Mouse (Mus musculus): ENCODE results near the gene Pars2.

Gene Pars2

DNA sequence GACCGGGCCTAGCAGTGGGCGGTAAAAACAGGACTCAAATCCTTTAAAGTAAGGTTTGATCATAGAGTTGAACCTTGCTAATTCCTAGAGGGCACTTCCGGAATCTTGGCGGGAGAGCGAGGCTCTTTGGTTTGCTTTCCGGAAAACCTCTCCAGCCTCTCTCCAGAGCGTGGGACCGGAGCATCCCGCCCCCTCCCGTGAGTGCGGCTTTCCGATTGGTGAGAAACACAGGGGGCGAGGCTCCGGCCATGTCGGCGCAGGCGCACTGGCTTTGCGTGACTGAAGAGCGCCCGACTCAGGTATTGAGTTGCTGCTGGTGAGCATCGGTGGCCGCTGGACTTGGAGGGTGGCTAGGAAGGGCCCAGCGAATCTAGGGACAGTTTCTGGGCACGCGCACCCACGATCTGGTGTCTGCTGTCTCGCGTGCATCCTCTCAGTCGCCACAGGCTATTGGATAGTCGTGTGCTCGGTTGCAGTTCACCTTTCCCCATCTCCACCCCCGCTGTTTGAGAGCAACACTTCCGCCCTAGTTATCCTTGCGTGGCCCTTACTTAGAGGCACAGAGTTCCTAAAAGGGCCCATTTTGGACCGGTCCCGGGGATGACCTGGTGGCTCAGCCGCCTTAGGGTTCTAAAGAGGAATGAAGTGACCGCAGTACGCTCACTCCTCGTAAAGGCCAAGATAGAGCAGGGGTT, at the start of gene Pars2:
Gene Pars2 (plus strand): TSS at position 237 of the 695 bp plus-strand sequence.
- DNase-seq (ENCODE audit: low spot score), result peak; percentile 86

DNA sequence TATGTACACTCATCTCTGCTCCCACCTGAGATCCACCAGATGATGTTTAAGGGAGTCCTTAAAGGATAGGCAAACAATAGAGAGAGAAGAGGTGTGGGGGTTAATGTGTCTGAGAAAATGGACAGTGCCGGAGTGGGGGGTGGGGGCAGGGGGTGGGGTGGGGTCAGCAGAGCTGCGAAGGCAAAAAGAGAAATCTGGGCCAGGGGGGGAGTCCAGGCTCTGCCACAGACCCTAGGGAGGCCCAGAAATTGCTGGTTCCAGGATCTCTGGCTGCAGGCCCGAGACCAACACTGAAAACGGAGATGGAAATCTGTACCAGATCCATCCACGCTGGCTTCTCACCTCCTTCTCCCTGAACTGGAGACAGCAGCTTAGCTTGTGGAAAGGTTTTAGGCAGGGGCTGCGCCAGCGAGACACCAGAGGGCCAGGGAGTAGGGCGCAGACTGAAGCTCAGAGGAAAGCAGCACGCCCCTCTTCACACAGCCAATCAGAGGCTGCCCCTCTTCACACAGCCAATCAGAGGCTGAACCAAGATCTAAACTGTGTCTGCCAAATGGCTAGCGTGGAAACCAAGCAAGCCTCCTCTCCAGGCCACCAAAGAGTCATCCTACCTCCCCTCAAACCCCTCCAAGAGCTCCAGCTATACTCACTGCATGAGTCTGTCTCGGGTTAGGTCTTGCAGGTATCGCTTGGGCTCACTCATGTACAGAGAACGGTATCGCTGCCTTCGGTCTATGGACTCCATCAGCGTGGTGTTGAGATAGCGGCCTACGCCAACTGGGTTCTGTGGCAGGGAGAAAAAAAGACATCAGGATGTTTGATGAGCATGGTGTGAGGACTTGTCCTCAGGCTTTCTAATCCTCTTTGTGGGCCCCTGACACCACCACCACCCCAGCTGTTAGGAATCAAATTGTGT, 44.0 kb upstream of the Pars2 start:
- no peak for DNase-seq (ENCODE audit: low spot score)

DNA sequence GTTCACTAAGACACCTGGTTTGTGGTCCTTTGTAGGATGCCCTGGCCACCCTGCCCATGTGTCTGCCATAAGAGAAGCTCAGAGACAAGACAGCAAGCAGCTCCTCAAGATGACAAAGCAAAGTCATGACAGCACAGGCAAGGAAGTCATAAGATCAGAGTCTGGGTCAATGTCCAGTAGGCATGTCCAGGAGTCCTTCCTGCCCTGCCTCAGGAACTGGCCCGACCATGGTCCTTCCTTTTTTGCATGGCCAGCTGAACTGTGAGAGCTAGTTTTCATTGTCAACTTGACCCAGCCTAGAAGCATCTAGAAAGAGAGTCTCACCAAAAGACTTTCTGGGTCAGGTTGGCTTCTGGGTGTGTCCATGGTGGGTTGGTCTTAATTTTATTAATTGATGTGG, 43.0 kb upstream of the Pars2 start:
- no peak for DNase-seq (ENCODE audit: low spot score)

DNA sequence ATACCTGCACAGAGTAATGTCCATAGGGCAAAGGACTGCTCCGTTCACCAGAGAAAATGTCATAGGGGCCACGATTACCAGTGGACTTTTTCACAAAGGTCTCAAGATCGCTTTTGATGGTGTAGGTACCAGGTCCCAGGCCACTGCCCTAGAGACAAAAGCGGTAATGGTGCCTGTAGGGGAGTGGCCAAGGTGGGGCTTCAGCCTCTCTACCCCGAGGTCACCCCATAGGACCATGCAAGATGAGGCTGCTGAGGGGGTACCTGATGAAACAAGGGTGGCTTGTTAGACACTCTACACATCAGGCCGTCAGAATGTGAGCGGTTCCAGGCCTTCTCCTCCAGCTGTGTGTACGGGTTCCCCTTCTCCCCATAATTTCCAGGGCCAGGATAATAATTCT, 37.8 kb upstream of the Pars2 start:
- DNase-seq (ENCODE audit: low spot score), result no peak

DNA sequence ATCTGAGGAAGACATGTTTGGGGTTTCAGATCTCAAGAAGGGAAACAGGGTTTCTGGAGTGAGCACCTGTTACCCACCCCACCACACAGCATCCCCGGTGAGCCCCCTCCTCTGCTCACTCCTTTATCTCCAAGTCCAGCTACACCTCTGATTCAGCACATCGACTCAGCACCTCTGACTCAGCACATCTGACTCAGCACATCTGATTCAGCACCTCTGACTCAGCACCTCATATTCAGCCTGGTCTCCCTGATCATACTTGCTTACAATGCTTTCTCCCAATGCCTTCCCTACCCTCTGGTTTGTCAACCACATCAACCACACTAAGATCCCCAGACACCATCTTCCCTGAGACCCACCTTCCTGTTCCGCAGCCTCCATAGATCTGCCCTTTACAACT, 37.3 kb upstream of the Pars2 start:
- DNase-seq (ENCODE audit: low spot score), result no peak

DNA sequence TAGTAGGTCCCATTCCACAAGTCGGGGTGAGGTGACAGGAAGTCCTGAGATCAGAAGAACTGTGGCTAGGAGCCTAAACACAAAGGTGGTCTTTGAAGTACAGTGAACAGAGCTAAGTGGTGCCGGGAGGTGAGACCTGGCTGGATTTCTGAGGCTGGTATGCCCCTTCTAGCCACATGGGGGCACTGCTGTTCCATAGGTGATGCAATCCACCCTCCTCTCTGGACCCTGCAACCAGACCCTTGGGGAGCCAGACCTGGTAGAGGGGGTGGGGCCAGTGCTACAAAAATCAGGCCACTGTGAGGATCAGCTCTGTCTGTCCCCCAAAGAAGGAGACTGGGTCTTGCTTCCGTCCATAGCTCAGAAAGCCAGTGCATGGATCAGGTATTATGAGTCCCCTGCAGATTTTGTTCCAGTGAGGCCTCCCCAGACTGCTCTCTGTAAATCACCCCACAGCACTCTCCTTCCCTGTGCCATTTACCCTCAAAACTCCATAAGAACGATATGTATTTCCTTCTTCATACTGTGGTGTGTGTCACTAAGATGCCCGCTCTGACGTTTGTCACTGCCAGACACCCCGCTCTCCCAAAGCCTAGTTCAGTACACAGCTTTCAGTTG, 36.6 kb upstream of the Pars2 start:
- peak; percentile 63 for DNase-seq (ENCODE audit: low spot score)

DNA sequence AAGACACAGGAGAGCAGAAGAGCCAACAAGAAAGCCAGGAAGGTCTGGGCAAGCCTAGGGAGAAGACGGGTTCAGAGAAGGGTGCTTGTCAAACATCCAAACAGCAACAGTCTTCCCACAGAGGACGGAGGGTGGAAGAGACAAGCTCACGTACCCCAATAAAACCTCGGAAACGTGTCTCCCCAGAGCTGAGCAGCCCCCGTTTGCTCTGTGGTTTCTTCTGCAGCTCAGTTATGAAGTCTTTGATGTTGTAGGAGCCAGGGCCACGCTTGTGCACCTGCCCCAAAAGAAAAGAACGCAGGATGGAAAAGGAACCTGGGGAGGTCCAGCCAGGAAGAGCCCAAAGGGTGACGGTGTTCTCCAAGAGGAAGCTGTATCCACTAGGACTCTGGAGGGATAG, 36.0 kb upstream of the Pars2 start:
- DNase-seq (ENCODE audit: low spot score), result no peak

DNA sequence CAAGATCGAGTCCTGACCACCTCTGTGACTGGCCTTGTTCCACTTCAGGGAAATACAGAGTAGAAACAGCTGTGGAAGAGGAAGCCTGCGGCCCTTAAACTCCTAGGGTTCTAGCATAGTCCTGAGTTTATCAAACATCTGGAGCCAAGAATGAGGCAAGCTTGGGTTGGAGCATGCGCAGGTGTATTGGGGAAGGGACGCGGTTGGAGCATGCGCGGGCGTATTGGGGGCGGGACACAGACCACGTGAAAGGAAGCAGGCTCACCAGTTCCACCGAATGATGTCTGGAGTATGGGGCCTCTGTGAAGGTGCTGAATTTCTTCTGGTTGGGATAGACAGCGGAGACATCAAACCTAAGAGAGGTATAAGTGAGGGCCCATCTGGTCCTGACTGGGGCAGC, 35.2 kb upstream of the Pars2 start:
- DNase-seq (ENCODE audit: low spot score), result no peak

DNA sequence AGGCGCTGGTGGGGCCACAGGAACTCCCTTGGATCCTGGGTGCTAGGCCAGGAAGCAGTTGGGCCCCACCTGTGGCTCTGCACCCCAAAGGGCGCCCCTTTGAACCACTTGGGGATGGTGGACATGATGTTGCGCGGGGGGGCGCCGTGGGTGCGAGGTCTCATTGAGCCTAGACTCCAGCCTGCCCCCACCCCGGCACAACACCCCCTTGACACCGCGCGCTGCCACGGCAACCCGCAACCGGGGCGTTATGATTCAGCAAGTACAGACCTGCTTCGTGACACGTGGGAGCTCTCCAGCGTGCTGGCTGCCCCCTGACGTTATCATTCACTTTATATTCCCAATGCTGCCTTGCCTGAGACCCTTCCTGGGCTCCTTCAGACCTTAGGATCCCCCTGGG, 33.8 kb upstream of the Pars2 start, which contains the start of gene Lexm:
Gene Lexm (minus strand): TSS at position 186 of the 400 bp plus-strand sequence.
- DNase-seq (ENCODE audit: low spot score), result no peak

DNA sequence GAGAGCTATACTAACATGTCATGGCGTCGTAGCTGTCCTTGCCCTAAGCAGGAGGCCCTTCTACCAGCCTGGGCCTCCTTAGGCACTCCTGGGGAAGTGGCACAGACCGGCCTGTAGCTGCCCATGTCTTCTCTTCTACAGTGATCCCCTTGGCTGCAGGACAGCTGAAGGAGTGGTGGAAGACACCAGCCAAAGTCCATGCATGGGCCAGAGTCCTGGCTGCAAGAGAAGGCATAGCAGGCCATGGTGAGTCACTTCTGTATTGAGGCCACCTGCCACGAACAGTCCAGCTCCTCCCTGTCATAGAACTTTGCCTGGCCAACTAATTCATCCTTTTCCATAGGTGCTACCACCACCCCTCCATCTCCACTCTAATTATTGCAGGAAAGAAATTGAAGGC, 32.0 kb upstream of the Pars2 start:
- no peak for DNase-seq (ENCODE audit: low spot score)

DNA sequence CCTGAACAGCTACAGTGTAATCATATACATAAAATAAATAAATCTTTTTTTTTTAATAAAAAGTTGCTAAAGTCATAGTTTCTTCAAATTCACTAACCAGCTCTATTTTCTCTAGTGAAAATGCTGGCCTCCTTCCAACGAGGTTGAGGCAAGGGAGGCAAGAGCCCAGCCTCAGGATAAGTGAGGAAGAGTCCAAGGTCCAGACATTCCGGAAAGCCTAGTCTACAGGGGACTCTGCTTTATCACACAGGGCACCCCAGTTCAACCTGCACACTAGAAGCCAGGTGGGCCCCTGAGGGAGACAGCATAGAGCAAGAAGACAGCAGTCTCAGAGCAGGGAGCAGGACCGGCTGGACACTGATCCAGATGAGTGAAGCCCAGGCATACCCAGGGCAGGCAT, 29.4 kb upstream of the Pars2 start:
- DNase-seq (ENCODE audit: low spot score), result no peak

DNA sequence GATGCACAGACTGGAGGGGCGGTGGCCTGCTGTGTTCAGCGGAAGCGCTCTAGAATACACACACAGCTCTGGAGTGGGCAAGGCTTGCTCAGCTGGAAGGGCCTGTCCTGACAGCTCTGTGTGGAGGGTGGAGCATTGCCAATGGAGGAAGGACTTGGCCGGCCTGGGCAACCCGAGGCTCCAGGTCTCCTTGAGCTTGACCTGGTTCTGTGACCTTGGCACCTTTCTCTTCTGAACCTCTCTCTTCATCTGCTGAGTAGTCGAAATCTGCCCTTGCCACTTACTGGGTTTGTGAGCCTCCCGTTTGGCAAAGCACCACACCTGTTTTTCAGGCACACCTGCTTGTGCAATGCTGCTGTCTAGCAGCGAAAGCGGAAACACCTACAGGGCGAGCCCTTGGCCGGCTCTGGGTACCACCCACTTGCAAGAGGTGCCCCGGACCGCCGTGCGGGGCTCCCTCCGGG, 28.8 kb upstream of the Pars2 start, which contains the start of gene Ttc22:
Gene Ttc22 (plus strand): TSS at position 403 of the 464 bp plus-strand sequence.
- no peak for DNase-seq (ENCODE audit: low spot score)

DNA sequence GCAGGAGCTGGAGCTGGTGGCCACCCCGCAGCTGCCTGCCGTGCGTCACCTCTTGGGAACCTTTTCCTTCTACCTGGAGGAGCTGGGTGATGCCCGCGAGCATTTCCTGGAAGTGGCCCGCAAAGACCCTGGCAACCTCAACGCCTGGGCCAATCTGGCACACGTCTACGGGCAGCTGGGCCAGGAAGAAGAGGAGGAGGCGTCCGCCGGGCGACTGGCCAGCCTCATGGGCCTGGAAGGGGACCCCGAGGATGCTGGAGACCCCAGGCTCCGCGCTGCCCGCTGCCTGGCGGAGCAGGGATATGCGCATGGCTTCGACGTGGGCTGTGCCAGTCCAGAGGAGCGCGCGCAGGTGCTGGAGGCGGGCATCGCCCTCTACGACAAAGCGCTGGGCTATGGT, 28.2 kb upstream of the Pars2 start:
- DNase-seq (ENCODE audit: low spot score), result no peak

DNA sequence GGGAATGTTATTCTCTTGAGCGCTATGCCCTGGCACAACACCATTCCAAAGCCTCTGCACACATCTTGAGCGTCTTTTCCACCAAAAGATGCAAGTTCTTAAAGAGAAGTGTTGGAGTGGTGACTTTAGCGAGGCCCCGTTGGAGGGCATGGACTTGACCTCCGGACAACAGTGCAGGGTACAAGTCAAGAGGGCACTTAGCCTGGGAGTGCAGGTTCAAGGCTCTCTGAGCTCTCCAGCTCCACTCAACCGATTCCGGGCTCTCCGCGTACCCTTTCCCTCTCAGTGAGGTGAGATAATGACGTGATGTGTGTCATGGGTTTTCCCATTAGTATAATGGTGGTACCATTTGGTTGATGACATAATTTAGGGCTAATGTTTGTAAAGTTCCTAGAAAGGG, 26.6 kb upstream of the Pars2 start:
- DNase-seq (ENCODE audit: low spot score), result no peak

DNA sequence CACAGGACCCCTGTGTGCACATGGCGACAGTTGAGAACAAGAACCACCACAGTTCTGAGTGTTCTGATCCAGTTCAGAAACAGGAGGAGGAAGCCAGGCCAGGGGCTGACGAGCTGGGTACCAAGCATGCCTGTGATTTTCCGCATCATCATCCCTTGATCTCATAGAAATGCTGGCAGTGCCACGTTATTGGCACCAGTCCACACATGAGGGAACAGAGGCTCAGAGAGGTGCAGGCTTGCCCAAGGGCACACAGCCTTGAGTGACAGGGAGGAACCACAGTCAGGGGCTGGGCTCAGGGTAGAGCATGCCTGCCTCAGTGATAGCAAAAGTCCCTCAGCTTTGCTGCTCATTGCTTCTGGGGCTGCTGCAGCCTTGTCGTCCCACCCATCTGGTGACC, 23.1 kb upstream of the Pars2 start:
- no peak for DNase-seq (ENCODE audit: low spot score)

DNA sequence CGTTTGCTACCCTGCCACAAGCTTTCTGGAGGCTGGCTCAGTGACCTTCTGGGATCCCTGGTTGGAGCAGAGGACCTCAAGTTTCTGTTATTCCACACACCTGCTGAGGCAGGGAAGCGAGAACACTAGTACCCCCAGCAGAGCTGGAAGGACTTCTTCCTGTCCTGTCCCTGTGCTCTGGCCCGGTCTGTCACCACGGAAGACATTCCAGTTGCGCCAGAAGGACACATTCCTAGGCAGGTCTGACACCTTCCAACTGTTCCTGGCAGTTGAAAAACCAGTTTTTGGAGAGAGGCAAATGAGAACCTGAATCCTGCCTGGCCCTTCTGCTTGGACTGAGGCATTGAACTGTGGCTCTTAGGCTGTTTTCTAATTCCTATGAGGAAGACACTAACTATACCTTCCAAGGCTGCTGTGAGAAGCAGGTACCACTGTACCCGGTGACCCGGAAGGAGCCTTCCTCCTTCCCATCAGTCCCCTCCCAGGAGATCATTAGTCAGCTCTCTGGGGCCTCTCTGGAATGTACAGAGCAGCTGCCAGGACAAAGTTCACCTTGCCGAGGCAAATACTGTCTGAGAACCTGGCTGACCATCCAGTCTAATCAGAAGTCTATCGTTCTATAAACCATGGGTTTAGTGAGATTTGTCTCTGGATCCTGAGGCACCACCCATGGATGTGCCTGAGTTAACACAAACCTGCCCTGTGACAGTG, 22.1 kb upstream of the Pars2 start:
- no peak for DNase-seq (ENCODE audit: low spot score)

DNA sequence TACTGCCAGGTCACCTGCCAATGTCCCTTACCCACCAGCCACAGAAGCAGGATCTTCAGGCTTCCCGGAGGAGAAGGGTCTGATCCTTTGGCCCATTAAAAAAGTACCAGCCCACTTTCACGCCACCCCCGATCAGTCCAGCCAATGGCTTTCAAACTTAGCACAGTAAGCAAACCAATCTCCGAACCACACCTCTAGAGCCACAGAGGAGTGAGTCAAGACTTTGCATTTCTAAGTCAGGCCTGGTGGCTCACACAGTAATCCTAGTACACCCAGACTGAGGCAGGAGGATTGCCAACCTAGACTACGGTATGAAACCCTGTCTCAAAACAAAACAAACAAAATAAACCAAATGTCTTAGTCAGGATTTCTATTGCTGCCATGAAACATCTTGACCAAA, 21.5 kb upstream of the Pars2 start:
- DNase-seq (ENCODE audit: low spot score), result no peak

DNA sequence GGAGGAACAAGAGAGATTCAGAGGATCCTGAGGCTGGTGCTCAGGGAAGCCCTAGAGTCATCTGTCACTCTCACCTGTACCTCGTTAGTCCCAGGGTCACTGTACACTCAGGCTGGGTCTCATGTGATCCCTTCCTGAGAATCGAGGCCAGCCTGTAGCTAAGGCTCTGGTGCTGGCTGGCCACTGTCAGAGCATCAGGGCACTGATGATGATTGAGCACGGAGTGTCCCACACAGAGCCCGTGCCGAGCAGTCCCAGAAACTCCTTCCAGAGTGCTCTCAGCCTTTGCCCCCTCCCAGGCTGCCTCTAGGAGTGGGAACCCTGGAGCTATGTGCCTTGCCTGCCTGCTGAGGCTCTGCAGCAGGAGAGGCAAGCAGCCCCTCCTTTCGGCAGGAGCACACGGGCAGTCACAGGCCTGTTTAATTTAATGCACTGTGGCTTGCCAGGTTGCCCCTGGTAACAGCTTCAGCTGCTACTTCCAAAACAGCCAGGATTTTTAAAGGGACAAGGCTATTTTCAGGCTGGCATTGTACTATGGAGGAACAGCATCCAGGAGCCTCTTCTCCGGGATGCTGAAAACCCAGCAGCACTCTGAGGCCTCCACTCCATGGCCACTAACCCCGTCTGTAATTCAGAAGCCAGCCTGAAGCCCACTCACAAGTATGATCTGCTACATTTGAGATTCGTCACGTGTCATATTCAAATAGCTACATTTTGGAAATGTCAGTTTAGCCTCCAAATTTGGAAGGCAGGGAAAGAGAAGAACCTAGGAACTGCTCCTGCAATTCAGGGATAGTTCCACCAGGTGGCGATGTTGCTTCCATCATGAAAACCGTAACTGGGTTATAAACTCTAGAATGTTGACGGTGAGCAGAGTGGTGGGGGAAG, 20.3 kb upstream of the Pars2 start:
- no peak for DNase-seq (ENCODE audit: low spot score)

DNA sequence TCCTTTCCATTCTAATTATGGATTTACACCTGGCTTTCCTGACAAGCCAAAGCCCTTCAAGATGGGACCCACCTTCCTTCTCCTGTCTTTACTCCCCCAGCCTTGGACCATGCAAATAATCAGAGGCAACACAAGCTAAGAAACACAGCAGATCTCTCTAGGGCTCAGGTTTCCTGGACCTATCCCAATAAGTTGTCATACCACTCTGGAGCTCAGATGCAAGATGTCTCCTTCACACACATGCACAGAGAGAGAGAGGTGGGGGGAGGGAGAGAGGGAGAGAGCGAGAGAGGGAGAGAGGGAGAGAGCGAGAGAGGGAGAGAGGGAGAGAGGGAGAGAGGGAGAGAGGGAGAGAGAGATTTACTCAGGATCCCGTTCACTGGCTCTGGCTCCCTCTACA, 18.6 kb upstream of the Pars2 start:
- DNase-seq (ENCODE audit: low spot score), result no peak

DNA sequence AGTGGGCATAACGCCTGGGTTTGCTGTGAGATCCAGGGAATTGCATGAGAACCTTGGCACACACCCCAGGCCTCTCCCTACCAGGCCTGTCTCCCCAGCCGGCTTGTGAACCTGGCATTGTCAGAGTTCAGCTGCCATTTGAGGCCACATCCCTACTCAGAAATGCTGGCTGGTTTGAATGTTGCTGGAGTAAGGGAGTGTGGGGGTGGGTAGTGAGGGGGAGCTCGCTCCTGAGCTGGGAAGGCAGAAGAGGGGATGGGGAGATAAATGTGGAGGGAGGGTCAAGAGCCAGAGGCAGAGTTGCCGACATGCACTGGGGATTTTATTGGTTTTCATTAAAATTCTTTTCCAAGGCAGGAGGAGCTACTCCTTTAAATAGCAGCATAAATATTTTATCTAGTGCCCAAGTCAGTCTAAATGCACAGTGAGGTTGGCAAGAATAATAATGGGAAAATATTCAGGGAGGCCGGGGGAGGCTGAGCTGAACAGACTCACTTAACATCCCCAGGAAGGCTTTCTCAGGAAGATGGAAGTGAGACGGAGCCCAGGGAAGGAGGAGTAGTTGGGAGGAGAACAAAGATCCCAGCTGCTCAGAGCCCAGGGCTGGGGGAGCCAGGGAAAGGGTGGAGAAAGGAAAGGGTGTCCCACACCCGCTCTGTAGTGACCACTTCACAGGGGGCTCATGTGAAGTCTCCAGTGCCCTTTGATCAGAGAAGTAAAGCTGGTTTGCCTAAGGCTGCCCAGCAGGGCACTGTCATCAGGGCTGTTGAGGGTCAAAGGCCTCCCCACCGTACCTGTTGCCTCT, 17.4 kb upstream of the Pars2 start:
- no peak for DNase-seq (ENCODE audit: low spot score)

Data from ovary, postnatal 10 days (tissue).